ENCODE assay signal across 9 mouse cellular contexts in genomic region chr7:43712917-43713316, GRCm38 (mm10). TPM values are rescaled to one million over a fixed set of nuclear protein-coding genes. Genes with fewer than 3 reads are reported as not detected.
DNase-seq lines count a peak whose midpoint lies in the region; ATAC-seq lines count a peak whose summit lies in the region.
"Had no signal": no experiment of that assay in that cellular context is flagged by ENCODE, and none has a peak within 500 bp of the region (broad histone marks: within the 10 kb centered on the region; RNA-seq: fewer than 3 reads in every experiment).

No protein-coding gene starts in this region.

- DNase-seq in kidney, postnatal 25 days: no peak
- DNase-seq in embryo, embryonic 9.5 days (ENCODE audit: extremely low spot score): peak; percentile 6
- peak; percentile 29 for DNase-seq in limb, embryonic 11.5 days (ENCODE audit: low spot score)
- DNase-seq in neural tube, embryonic 10.5 days (ENCODE audit: extremely low spot score, low spot score): peak; percentile 15
- DNase-seq in thymus, postnatal 14 days: no peak

- H3K36me3 ChIP-seq in kidney, embryonic 15.5 days: no peaks in the 10 kb centered on the region
- H3K36me3 ChIP-seq in limb, embryonic 11.5 days (ENCODE audit: control insufficient read depth, insufficient read depth, low read length): no peaks in the 10 kb centered on the region

- H3K9ac ChIP-seq in kidney, embryonic 15.5 days: no peak overlapping the region
- H3K9ac ChIP-seq in limb, embryonic 11.5 days (ENCODE audit: low read length): no peak overlapping the region

- WGBS in kidney, embryonic 15.5 days: 7% methylated on average over 9 of the region's 9 CpGs
- WGBS in limb, embryonic 11.5 days: 4% methylated on average over 9 of the region's 9 CpGs

- H3K27me3 ChIP-seq in kidney, embryonic 15.5 days: 0 out of 2 replicates have a peak, but pooled peaks cover 4% of the 10 kb centered on the region
- H3K27me3 ChIP-seq in limb, embryonic 11.5 days (ENCODE audit: control insufficient read depth, insufficient read depth, low read length): no peaks in the 10 kb centered on the region

- H3K4me3 ChIP-seq in kidney, embryonic 15.5 days (replicated peaks): no peak overlapping the region
- no peak overlapping the region for H3K4me3 ChIP-seq in limb, embryonic 11.5 days (ENCODE audit: low read depth, low read length)

- H3K4me2 ChIP-seq in kidney, embryonic 15.5 days: peak overlapping the region; percentile 44
- peak overlapping the region; percentile 33 for H3K4me2 ChIP-seq in limb, embryonic 11.5 days (ENCODE audit: low read depth, severe bottlenecking)

- no peak overlapping the region for H3K27ac ChIP-seq in kidney, embryonic 15.5 days
- no peak overlapping the region for H3K27ac ChIP-seq in limb, embryonic 11.5 days (replicated peaks; ENCODE audit: low read depth, low read length)

- ATAC-seq in kidney, embryonic 15.5 days (replicated peaks; ENCODE audit: low FRiP score): 0 out of 2 replicates have a peak, but pooled peaks have one; percentile 22
- no peak for ATAC-seq in limb, embryonic 11.5 days (ENCODE audit: insufficient number of reproducible peaks, low FRiP score, low TSS enrichment, low read depth)
- no peak for ATAC-seq in frontal cortex, adult (ENCODE audit: low TSS enrichment)

- H3K4me1 ChIP-seq in kidney, embryonic 15.5 days: peaks cover 17% of the 10 kb centered on the region
- peaks cover 8% of the 10 kb centered on the region; the same call in 1 of the 2 replicates for H3K4me1 ChIP-seq in limb, embryonic 11.5 days (ENCODE audit: control insufficient read depth, insufficient read depth, low read length)

- H3K9me3 ChIP-seq in kidney, embryonic 15.5 days (replicated peaks): no peaks in the 10 kb centered on the region
- H3K9me3 ChIP-seq in limb, embryonic 11.5 days (ENCODE audit: control insufficient read depth, low read length): no peaks in the 10 kb centered on the region

RNA-seq across cellular contexts. Expression of gene Klk13, which starts 0.6 kb away (rescaled TPM):
- polyA plus RNA-seq in kidney, embryonic 15.5 days (2015; fragmentation: Nextera tagmentation; extraction: Ambion mirVana): 0.47 and 0.64 TPM in 2 replicates
- 0.48 and 1.0 TPM in 2 replicates for polyA plus RNA-seq in limb, embryonic 11.5 days (2014; fragmentation: Nextera tagmentation; extraction: Ambion mirVana)
- polyA plus RNA-seq: heart, postnatal 0 days had no signal

RNA-seq across cellular contexts. Expression of gene Klk14, which starts 22.7 kb away (rescaled TPM):
- not detected in 2 replicates for polyA plus RNA-seq in kidney, embryonic 15.5 days (2015; fragmentation: Nextera tagmentation; extraction: Ambion mirVana)
- polyA plus RNA-seq in limb, embryonic 11.5 days (2014; fragmentation: Nextera tagmentation; extraction: Ambion mirVana): not detected in 2 replicates
- polyA plus RNA-seq: heart, postnatal 0 days; spleen, adult 2 months had no signal

RNA-seq across cellular contexts. Expression of gene Ctu1, which starts 41.1 kb away (rescaled TPM):
- polyA plus RNA-seq in kidney, embryonic 15.5 days (2015; fragmentation: Nextera tagmentation; extraction: Ambion mirVana): 15.3 and 16.8 TPM in 2 replicates
- polyA plus RNA-seq in limb, embryonic 11.5 days (2014; fragmentation: Nextera tagmentation; extraction: Ambion mirVana): 10.5 and 10.8 TPM in 2 replicates

RNA-seq across cellular contexts. Expression of gene Siglece, which starts 53.0 kb away (rescaled TPM):
- polyA plus RNA-seq in kidney, embryonic 15.5 days (2015; fragmentation: Nextera tagmentation; extraction: Ambion mirVana): 0.66 and 0.77 TPM in 2 replicates
- 0.17 and 0.33 TPM in 2 replicates for polyA plus RNA-seq in limb, embryonic 11.5 days (2014; fragmentation: Nextera tagmentation; extraction: Ambion mirVana)

RNA-seq across cellular contexts. Expression of gene Klk12, which starts 55.8 kb away (rescaled TPM):
- not detected in 2 replicates for polyA plus RNA-seq in kidney, embryonic 15.5 days (2015; fragmentation: Nextera tagmentation; extraction: Ambion mirVana)
- polyA plus RNA-seq in limb, embryonic 11.5 days (2014; fragmentation: Nextera tagmentation; extraction: Ambion mirVana): not detected in 2 replicates
- polyA plus RNA-seq: heart, postnatal 0 days; spleen, adult 2 months had no signal

Comparison
In these comparisons a context has a peak if more than half of its experiments do, and no peak if none do; other contexts are left out.
1. DNase-seq: peak in embryo, embryonic 9.5 days (single experiment), limb, embryonic 11.5 days (single experiment) and neural tube, embryonic 10.5 days (single experiment); none in kidney, postnatal 25 days (0 of 2) and thymus, postnatal 14 days (single experiment).